Mouse (Mus musculus) induced T-regulatory cell, adult 2 months (primary cell): Measurements from ENCODE around the gene Gaa.
"Not testable (repeated sequence)": the region's sequence is repeated elsewhere in the genome, so short reads cannot be mapped to it uniquely, and the experiment has no call there.

Experiments
- DNase-seq: peaks from one replicate; pipeline ENCODE4 v3.0.0-alpha.2; 2012; ENCODE audit warnings: low read depth

Gaa gene

DNA sequence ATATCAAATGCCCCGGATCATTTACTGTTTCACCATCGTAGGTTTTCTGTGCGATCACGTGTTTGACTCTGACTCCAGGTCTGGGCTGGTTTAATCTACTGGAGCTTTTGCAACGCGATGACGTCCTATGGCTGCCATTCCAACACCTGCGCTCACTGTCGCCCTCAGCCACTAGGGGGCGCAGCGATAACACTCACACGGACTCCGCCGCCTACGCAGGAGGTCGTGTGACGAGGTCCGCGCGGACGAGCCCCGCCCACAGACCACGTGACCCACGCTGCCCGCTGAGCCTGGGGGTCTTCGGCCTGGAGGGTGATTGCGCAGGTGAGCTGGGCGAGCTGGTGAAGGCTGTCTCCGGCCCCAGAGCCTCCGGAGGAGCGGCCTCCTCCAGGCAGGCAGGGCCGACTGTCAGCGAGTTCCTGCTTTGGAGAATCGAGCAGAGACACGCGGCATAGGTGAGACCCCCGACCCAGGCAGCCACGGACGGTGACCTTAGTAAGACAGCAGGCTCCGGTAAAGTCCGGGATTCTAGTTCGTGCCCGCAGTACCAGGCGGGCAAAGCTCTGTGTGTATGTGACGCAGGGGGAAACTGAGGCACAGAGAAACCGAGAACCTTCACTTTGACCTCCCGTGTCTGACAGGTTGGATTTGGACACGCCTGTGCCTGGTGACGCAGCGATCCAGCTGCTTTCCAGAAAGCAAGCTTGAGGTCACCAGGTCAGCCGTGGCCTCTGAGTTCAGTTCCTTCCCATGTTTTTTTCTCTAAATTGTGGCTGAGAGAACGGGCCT, at the start of gene Gaa:
Gaa (plus strand) TSS at position 120 of the 789 bp plus-strand sequence.
- peak; percentile 99 for DNase-seq

- DNase-seq = no peak
Observed at GRCm38 (mm10) chr11:119219816-119220465, 47.7 kb upstream of the Gaa start.

GRCm38 (mm10) chr11:119221812-119222510, 45.7 kb upstream of the Gaa start:
- no peak for DNase-seq

- DNase-seq = no peak
Observed at GRCm38 (mm10) chr11:119223124-119223890, 44.4 kb upstream of the Gaa start.

- no peak for DNase-seq
Observed at GRCm38 (mm10) chr11:119224926-119225325, 42.8 kb upstream of the Gaa start.

DNA sequence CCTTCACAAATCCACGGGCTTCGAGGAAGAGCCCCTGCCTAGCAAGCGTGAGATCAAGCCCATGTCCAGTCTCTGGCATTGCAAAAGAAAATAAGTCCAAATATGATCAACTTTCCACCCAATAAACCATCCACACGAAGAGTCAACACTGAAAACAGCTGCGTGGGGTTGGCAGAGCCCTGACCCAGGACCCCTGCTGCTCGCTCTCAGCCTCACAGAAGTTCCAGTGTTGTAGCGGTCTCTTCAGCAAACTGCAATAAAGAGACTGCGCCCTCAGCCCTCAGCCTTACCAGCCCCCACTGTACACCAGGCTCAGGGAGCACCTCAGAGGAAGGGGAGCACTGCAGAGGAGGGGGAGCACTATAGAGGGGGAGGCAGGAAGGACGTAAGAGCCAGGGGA, 42.1 kb upstream of the Gaa start:
- DNase-seq = no peak

DNA sequence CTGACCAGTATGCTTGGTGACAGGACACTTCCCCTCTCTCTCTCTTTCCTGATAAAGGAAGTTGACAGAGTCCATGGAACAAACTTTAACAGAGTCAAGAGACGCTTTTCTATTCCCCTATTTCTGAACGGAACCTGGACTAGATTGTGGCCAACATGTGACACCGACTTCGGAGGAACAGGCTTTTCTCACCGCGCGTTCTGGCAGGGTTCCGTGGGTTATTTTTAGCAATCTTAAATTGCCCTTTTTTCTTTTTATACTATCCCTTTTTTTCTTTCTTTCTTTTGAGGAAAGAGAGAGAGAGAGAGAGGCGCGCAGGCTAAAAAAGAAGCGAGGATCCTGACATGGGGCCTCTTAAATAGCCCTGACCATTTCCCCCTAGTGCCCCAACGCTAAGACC, 40.1 kb upstream of the Gaa start:
- DNase-seq = no peak

- DNase-seq = peak; percentile 86
Observed at GRCm38 (mm10) chr11:119228091-119228781, 39.5 kb upstream of the Gaa start, which contains the start of the genes Tbc1d16 and Ccdc40. TSS of gene Tbc1d16 (minus strand) at chr11:119228499. TSS of gene Ccdc40 (plus strand) at chr11:119228572.

DNA sequence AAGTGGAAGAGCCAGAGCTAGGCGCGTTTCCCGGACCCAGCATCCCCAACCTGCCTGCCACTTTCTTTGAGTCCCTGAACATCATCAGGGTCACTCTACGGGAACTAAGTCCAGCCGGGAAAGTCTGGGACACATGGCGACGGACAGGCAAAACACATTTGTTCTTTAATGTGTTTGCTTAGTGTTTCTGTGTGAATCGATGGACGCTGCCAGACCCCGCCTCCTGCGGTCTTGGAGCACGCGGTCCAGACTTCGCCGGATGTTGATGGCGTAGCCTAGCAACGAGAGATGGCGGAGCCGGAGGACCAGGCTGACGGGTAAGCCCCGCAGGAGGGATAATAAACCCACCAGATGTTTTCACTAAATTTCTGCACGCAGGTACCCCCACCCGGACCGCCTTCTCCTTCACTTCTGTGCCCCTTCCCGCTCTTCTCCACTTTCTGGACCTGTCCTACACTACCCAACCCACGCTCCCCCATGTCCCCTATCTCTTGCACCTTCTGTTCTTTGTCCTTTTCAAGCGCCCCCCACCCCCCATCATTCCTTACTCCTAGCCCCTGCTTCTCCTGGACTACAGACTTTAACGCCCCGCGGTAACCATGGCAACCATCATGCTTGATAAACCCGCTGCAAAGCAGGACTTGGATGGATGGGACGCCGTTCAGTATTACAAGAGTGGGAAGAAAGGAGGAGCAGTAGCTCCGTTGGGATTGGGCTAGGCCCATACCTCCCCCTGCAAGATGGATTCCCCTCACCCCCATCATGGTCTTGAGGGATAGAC, 38.7 kb upstream of the Gaa start:
- DNase-seq = peak; percentile 92

DNA sequence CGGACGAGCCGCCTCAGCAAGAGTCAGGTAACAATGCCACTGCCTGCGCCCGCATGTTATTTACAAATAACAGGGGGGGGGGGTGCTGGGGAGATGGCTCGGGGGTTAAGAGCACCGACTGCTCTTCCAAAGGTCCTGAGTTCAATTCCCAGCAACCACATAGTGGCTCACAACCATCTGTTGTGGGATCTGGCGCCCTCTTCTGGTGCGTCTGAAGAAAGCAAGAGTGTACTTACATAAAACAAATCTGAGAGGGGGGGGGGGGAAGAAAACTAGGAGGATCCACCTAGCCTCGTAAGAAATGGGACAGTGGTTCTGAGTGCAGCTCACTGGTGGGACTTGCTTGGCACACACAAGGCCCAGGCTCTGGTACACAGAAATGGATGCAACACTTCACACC, 32.9 kb upstream of the Gaa start:
- peak; percentile 48 for DNase-seq

DNA sequence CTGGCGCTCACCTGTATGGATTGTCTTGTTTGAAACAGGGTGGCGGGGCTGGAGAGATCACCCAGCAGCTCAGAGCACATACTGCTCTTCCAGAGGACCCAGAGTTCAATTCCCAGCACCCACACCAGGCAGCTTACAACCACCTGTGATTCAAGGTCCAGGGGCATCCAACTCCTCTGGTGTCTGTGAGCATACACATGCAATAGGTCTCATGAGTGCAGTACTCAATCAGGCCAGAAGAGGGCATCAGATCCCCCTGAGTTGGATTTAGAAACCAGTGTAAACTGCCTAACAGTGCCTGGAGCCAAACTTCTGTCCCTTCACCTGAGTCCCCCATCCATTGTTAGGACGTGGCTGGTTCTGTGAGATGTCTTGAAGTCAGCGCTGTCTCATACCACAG, 32.1 kb upstream of the Gaa start:
- peak; percentile 90 for DNase-seq

DNA sequence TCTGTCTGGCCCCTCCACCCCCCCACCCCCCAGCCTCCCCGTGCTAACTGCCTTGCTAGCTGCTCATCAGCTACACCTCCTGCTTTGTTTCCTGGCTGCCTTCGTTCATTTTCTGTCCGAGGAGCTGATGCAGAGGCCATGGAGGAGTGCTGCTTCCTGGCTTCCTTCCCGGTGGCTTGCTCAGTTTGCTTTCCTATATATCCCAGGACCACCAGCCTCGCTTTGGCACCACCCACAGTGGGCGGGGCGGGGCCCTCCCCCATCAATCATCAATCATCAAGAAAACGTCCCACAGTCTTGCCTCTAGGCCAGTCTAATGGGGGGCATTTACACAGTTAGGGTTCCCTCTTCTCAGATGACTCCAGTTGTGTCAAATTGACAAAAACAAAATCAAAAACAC, 31.3 kb upstream of the Gaa start:
- DNase-seq = no peak

DNA sequence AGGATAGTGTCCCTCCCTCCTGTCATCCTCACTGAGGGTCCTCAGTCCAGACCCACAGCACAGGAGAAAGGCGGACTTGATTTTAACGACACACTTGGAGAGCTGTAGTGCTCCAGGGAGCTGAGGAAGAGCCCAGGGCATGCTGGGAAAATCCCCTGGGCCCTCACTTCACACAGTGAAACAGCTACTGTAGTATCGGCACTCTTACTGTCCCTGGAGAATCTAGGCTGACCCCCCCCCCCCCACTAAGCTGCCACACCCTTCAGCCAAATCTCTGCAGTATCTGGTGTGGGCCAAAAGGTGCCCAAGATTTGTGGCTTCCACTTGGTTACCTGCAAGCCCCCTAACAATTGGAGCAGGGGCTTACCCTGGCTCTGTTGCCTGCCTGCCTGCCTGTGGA, 30.7 kb upstream of the Gaa start:
- DNase-seq = no peak

DNA sequence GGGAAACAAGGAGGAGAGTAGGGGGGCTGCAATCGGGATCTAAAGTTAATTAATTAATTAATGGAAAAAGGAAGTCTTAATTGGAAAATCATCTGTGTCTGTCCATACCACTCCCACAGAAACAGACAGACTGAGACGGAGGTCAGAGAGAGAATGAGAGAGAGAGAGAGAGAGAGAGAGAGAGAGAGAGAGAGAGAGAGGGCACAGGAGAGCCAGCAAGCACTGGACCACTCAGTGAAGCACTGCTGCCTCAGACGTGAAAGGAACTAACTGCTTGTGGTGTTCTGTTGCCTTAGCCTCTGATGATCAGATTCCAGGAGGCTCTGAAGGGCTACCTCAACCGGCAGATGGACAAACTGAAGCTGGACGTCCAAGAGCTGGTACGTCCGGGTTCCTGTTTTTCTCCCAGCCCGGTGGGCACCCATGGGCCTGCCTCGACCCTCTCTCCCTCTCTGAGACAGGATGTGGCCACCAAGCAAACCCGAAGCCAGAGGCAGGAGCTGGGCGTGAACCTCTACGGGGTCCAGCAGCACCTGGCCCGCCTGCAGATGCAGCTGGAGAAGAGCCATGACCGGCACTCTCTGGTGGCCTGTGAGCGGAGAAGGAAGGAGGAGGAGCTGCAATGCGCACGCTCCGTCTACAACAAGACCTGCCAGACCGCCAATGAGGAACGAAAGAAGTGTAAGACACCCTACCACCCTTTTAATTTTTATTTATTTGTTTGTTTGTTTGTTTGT, 30.0 kb upstream of the Gaa start:
- DNase-seq = peak; percentile 79

GRCm38 (mm10) chr11:119238305-119238721, 29.4 kb upstream of the Gaa start:
- peak; percentile 91 for DNase-seq

DNA sequence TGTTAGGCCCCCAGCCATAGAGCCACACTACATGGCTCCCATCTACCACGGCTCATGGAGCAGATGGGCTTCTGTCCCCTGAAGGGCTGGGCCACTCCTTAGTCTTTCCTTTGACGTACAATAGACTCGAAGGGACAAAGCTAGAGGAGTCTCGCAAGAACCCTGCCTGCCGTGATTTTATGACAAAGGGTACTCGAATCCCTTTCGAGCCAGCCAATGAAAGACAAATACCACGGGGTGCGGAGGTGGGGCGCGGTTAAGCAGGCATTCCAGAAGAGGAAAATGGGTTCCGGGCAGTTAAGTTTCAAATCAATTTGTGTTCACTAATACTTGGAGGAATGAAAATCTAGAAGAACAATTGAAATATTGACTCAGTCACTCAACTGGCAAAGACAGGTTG, 28.2 kb upstream of the Gaa start:
- DNase-seq = no peak

GRCm38 (mm10) chr11:119245543-119245942, 22.1 kb upstream of the Gaa start:
- DNase-seq = not testable (repeated sequence)

GRCm38 (mm10) chr11:119249011-119249410, 18.7 kb upstream of the Gaa start:
- peak; percentile 82 for DNase-seq

DNA sequence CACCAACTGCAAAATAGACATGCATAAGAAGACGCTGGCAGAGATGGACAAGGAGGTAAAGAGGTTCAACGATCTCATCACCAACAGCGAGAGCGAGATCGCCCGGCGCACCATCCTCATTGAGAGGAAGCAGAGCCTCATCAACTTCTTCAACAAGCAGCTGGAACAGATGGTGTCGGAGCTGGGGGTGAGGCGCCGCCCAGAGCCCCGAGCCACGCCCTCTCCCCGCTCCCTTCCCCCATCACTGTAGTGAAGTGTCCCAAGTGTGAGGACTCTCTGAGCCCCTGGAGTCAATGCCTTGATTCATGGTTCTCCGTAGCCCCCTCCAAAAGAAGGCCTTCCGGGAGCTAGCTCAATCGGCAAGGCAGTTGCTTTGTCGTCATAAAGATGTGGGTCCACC, 16.7 kb upstream of the Gaa start:
- DNase-seq = no peak
